Mouse (Mus musculus) testis, adult 2 months (tissue): Measurements from ENCODE around the gene Adssl1.

Experiments
- CTCF ChIP-seq: fragments of 200-500 bp; IDR thresholded peaks from 2 replicates; pipeline ENCODE4 v1.5.1; 2012; ENCODE audit warnings: low read depth, mild to moderate bottlenecking, inconsistent platforms, low read length, moderate library complexity; ENCODE audit not compliant: control insufficient read depth, insufficient read depth, insufficient replicate concordance
- POLR2A ChIP-seq: fragments of 200-500 bp; IDR thresholded peaks from 2 replicates; pipeline ENCODE4 v1.6.1; 2012; ENCODE audit warnings: low read depth, mild to moderate bottlenecking, inconsistent platforms, low read length, moderate library complexity; ENCODE audit not compliant: control insufficient read depth

GRCm38 (mm10) chr12:112664124-112664523 is 44.3 kb downstream of the Adssl1 start:
- no peak for TF ChIP-seq POLR2A
- TF ChIP-seq CTCF: no peak
